Mouse (Mus musculus) bone marrow macrophage, adult 2 months (primary cell): Measurements from ENCODE around the gene Acvrl1.

Experiments
- CTCF ChIP-seq: IDR thresholded peaks from 2 replicates; pipeline ENCODE4 v1.5.1; 2012; ENCODE audit warnings: low read depth, mild to moderate bottlenecking, low read length, moderate library complexity
- POLR2A ChIP-seq: IDR thresholded peaks from 2 replicates; pipeline ENCODE4 v1.6.1; 2012; ENCODE audit warnings: mild to moderate bottlenecking, low read depth, low read length, borderline replicate concordance

GRCm38 (mm10) chr15:101146100-101146965 lies 18.0 kb downstream of the Acvrl1 start:
- TF ChIP-seq CTCF (no peak), POLR2A (no peak)
